Mouse (Mus musculus) embryo, embryonic 11 days (tissue): ENCODE measurements around the gene 4930595M18Rik.

Experiments
- DNase-seq: peaks from one replicate; pipeline ENCODE4 v3.0.0-alpha.2; 2015

Gene 4930595M18Rik

DNA sequence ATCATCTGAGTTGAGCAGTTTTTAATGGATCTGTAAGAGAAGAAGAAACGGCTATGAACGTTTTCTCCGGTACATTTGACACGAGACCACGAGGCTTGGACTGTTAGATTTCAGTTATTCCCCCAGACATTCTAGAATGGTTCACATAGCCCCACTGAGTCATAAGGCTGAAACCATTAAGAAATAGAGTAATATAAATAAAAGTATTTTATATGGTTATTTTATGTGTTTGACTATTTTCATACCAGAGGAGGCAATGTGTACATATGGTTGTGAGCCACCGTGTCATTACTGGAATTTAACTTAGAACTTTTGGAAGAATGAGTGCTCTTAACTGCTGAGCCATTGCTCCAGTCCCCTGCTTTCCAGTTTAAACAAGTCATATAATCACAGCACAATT, at the start of gene 4930595M18Rik:
Gene 4930595M18Rik (minus strand): TSS at position 101 of the 400 bp plus-strand sequence.
- DNase-seq: no peak

DNA sequence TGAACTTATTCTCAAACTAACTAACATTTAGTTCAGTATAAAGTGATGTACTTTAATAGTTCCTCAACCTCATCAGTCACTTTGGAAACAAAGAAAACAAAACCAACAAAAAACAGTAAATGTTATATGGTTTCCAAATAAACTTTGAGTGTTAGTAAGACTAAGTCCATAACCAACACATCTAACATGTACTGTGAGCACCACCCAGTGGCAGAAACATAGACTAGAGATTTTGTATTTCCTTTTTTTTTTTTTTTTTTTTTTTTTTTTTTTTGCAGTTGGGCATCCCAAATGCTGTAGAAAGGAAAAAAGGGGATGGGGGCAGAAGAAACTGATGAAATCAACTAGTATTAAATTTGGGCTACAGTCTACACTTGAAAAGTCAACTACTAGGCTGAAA, 14.6 kb upstream of the 4930595M18Rik start:
- peak; percentile 37 for DNase-seq
